26 mouse cellular contexts compared by ENCODE assay signal in the genomic region with DNA sequence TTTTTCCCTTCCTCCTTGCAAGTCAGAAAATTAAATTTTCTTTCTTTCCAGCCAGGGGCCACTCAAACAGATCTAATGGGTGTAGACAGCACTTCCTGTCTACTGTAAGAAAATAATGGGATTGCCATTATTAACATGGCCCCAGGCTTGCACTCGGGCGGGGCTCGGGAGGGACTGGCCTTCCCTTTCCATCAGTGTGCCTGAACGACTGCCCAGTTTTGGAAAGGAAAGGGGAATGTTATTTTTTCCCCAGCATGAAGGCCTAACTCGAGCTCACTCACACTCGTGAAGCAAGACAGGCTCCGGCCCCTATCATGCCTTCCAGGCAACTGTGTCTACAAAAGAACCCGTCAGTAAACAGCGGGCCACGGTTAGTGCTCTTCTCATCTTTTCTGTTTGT. TPM values are rescaled to one million over a fixed set of nuclear protein-coding genes. Genes with fewer than 3 reads are reported as not detected.
DNase-seq lines count a peak whose midpoint lies in the region; ATAC-seq and TF ChIP-seq lines count a peak whose summit lies in the region.
"Had no signal": no experiment of that assay in that cellular context is flagged by ENCODE, and none has a peak within 500 bp of the region (broad histone marks: within the 10 kb centered on the region; RNA-seq: fewer than 3 reads in every experiment).

No protein-coding gene starts in this region.

- H3K36me3 ChIP-seq in kidney, embryonic 15.5 days, result no peaks in the 10 kb centered on the region; the same call in 1 of the 2 replicates
- no peaks in the 10 kb centered on the region for H3K36me3 ChIP-seq in heart, embryonic 15.5 days
- no peaks in the 10 kb centered on the region for H3K36me3 ChIP-seq in midbrain, postnatal 0 days (ENCODE audit: insufficient read depth, low read length)
- H3K36me3 ChIP-seq: embryonic facial prominence, embryonic 12.5 days; hindbrain, embryonic 13.5 days; limb, embryonic 13.5 days; liver, embryonic 13.5 days; midbrain, embryonic 15.5 days; neural tube, embryonic 13.5 days; stomach, embryonic 15.5 days had no signal

- H3K9ac ChIP-seq in kidney, embryonic 15.5 days, result no peak overlapping the region
- no peak overlapping the region for H3K9ac ChIP-seq in heart, embryonic 15.5 days
- H3K9ac ChIP-seq in midbrain, postnatal 0 days (replicated peaks; ENCODE audit: low read length, poor library complexity, severe bottlenecking), result no peak overlapping the region
- H3K9ac ChIP-seq: embryonic facial prominence, embryonic 12.5 days; forebrain, embryonic 13.5 days; hindbrain, embryonic 13.5 days; limb, embryonic 13.5 days; liver, embryonic 13.5 days; lung, embryonic 14.5 days; midbrain, embryonic 15.5 days; neural tube, embryonic 13.5 days; stomach, embryonic 15.5 days had no signal

- 55% methylated on average over 10 of the region's 10 CpGs for WGBS in kidney, embryonic 15.5 days
- 56% methylated on average over 10 of the region's 10 CpGs for WGBS in heart, embryonic 15.5 days
- WGBS in midbrain, postnatal 0 days, result 82% methylated on average over 10 of the region's 10 CpGs

- intact Hi-C loops in heart, postnatal 25 days (cut with DNase I), result no loop called here

- no peak for ATAC-seq in kidney, embryonic 15.5 days (replicated peaks; ENCODE audit: low FRiP score)
- no peak for ATAC-seq in heart, embryonic 15.5 days (replicated peaks; ENCODE audit: insufficient number of reproducible peaks, insufficient read depth, low FRiP score, low read depth)
- ATAC-seq in midbrain, postnatal 0 days (ENCODE audit: low FRiP score), result no peak
- ATAC-seq: activated CD4-positive, CD25-positive, alpha-beta regulatory T cell, adult 4 months; forebrain, embryonic 13.5 days; midbrain, embryonic 15.5 days had no signal

- no peak overlapping the region for H3K4me3 ChIP-seq in kidney, embryonic 15.5 days (replicated peaks)
- H3K4me3 ChIP-seq in heart, embryonic 15.5 days, result no peak overlapping the region
- no peak overlapping the region for H3K4me3 ChIP-seq in midbrain, postnatal 0 days (ENCODE audit: low read depth, low read length)
- H3K4me3 ChIP-seq: embryonic facial prominence, embryonic 12.5 days; forebrain, embryonic 13.5 days; hindbrain, embryonic 13.5 days; limb, embryonic 13.5 days; liver, embryonic 13.5 days; midbrain, embryonic 15.5 days; myocyte; neural tube, embryonic 13.5 days; stomach, embryonic 15.5 days had no signal

- no peak for TF ChIP-seq CTCF in midbrain, postnatal 0 days (IDR thresholded peaks at IDR 0.05)

- DNase-seq in heart, adult 11 months, result peak; percentile 96
- DNase-seq in heart, postnatal 25 days (ENCODE audit: low spot score), result no peak
- no peak for DNase-seq in kidney, postnatal 10 days
- DNase-seq in Muller cell, postnatal 12 days (ENCODE audit: inconsistent ontology term), result peak; percentile 86
- no peak for DNase-seq in layer of hippocampus, adult 11-12 months (ENCODE audit: low spot score)
- no peak for DNase-seq in midbrain, postnatal 0 days (ENCODE audit: low spot score)
- DNase-seq: adrenal gland, adult 8-10 months; cerebellum, adult 11-12 months; cerebellum, postnatal 10 days; kidney, adult 18-20 months; kidney, postnatal 25 days; liver, embryonic 13.5 days; lung, embryonic 14.5 days; lung, postnatal 4 days; thymus, postnatal 36 days had no signal

- H3K27ac ChIP-seq in kidney, embryonic 15.5 days, result peak overlapping the region; percentile 48; the same call in 1 of the 2 replicates
- H3K27ac ChIP-seq in heart, embryonic 15.5 days, result peak overlapping the region; percentile 25; the same call in 1 of the 2 replicates
- no peak overlapping the region for H3K27ac ChIP-seq in midbrain, postnatal 0 days (ENCODE audit: low read depth, low read length)
- H3K27ac ChIP-seq: embryonic facial prominence, embryonic 12.5 days; forebrain, embryonic 13.5 days; hindbrain, embryonic 13.5 days; limb, embryonic 13.5 days; liver, embryonic 13.5 days; midbrain, embryonic 15.5 days; neural tube, embryonic 13.5 days; stomach, embryonic 15.5 days had no signal

- H3K4me2 ChIP-seq in kidney, embryonic 15.5 days, result no peak overlapping the region
- H3K4me2 ChIP-seq in heart, embryonic 15.5 days, result no peak overlapping the region
- no peak overlapping the region for H3K4me2 ChIP-seq in midbrain, postnatal 0 days (ENCODE audit: low read depth, low read length, poor library complexity, severe bottlenecking)
- H3K4me2 ChIP-seq: embryonic facial prominence, embryonic 12.5 days; forebrain, embryonic 13.5 days; hindbrain, embryonic 13.5 days; limb, embryonic 13.5 days; liver, embryonic 13.5 days; lung, embryonic 14.5 days; midbrain, embryonic 15.5 days; neural tube, embryonic 13.5 days; stomach, embryonic 15.5 days had no signal

- peaks cover 53% of the 10 kb centered on the region for H3K4me1 ChIP-seq in kidney, embryonic 15.5 days
- H3K4me1 ChIP-seq in heart, embryonic 15.5 days (replicated peaks), result peaks cover 68% of the 10 kb centered on the region
- H3K4me1 ChIP-seq in midbrain, postnatal 0 days (ENCODE audit: insufficient read depth, low read length), result no peaks in the 10 kb centered on the region
- H3K4me1 ChIP-seq: midbrain, embryonic 15.5 days had no signal

- no peaks in the 10 kb centered on the region for H3K9me3 ChIP-seq in kidney, embryonic 15.5 days (replicated peaks)
- no peaks in the 10 kb centered on the region for H3K9me3 ChIP-seq in heart, embryonic 15.5 days (replicated peaks)
- H3K9me3 ChIP-seq in midbrain, postnatal 0 days (ENCODE audit: low read length), result no peaks in the 10 kb centered on the region
- H3K9me3 ChIP-seq: embryonic facial prominence, embryonic 12.5 days; forebrain, embryonic 13.5 days; hindbrain, embryonic 13.5 days; limb, embryonic 13.5 days; liver, embryonic 13.5 days; midbrain, embryonic 15.5 days; neural tube, embryonic 13.5 days; stomach, embryonic 15.5 days had no signal

- H3K27me3 ChIP-seq in kidney, embryonic 15.5 days, result no peaks in the 10 kb centered on the region
- no peaks in the 10 kb centered on the region for H3K27me3 ChIP-seq in heart, embryonic 15.5 days
- no peaks in the 10 kb centered on the region for H3K27me3 ChIP-seq in midbrain, postnatal 0 days (ENCODE audit: insufficient read depth, low read length)
- H3K27me3 ChIP-seq: embryonic facial prominence, embryonic 12.5 days; forebrain, embryonic 13.5 days; hindbrain, embryonic 13.5 days; limb, embryonic 13.5 days; liver, embryonic 13.5 days; midbrain, embryonic 15.5 days; neural tube, embryonic 13.5 days; stomach, embryonic 15.5 days had no signal

RNA-seq across cellular contexts. Expression of a gene that starts 16.5 kb away (rescaled TPM):
- total RNA-seq in heart, postnatal 25 days (2021), result 10 to 100 TPM; 58.5 to 69.4 TPM
- polyA plus RNA-seq in kidney, embryonic 15.5 days (2015; fragmentation: Nextera tagmentation; extraction: Ambion mirVana), result 27.9 and 32.8 TPM in 2 replicates
- polyA plus RNA-seq in heart, embryonic 15.5 days (2015; fragmentation: Nextera tagmentation; extraction: Ambion mirVana), result 24.0 and 27.8 TPM in 2 replicates
- 13.4 and 16.7 TPM in 2 replicates for total RNA-seq in midbrain, postnatal 0 days (2014; rRNA removed)
- polyA plus RNA-seq in midbrain, postnatal 0 days (2015; fragmentation: Nextera tagmentation; extraction: Ambion mirVana), result 5.1 and 7.6 TPM in 2 replicates

Comparison
In these comparisons a context has a peak if more than half of its experiments do, and no peak if none do; other contexts are left out.
1. DNase-seq: peak in heart, adult 11 months (single experiment) and Muller cell, postnatal 12 days (single experiment); none in heart, postnatal 25 days (single experiment), kidney, postnatal 10 days (single experiment), layer of hippocampus, adult 11-12 months (single experiment) and midbrain, postnatal 0 days (single experiment).